Mouse (Mus musculus) heart, embryonic 16.5 days (tissue): ENCODE data around the gene Slc26a6. TPM values are rescaled to one million over a fixed set of nuclear protein-coding genes. Genes with fewer than 3 reads are reported as not detected.
A peak's percentile ranks its signal among the peaks of the same experiment; 100 is the strongest.

ENCODE experiments used
- ATAC-seq: fragments of 200-750 bp; cut with Nextera tagmentation; replicated peaks from 2 replicates; pipeline ENCODE4 v1.8.0; 2017; ENCODE audit warnings: moderate number of reproducible peaks; ENCODE audit not compliant: insufficient read depth, low FRiP score; ENCODE audit errors: extremely low read depth
- H3K27ac ChIP-seq: fragments of 300-500 bp; sonication (generic); 2 replicates; pipeline ENCODE4 v1.5.1; 2014; ENCODE audit warnings: mild to moderate bottlenecking, low read length, control low read depth, moderate library complexity
- H3K27me3 ChIP-seq: fragments of 300-500 bp; sonication (generic); 2 replicates; pipeline ENCODE4 v1.6.1; 2014; ENCODE audit warnings: low read length, mixed read lengths; ENCODE audit not compliant: control insufficient read depth, insufficient read depth
- H3K36me3 ChIP-seq: fragments of 300-500 bp; sonication (generic); 2 replicates; pipeline ENCODE4 v1.6.1; 2014; ENCODE audit not compliant: control insufficient read depth, insufficient read depth
- H3K4me1 ChIP-seq: fragments of 300-500 bp; sonication (generic); 2 replicates; pipeline ENCODE4 v1.6.1; 2014; ENCODE audit warnings: low read length, mixed read lengths; ENCODE audit not compliant: control insufficient read depth, insufficient read depth
- H3K4me2 ChIP-seq: fragments of 300-500 bp; sonication (generic); 2 replicates; pipeline ENCODE4 v1.6.1; 2014; ENCODE audit warnings: low read depth, mild to moderate bottlenecking, control low read depth, low read length
- H3K4me3 ChIP-seq: fragments of 300-500 bp; sonication (generic); 2 replicates; pipeline ENCODE4 v1.5.1; 2014; ENCODE audit warnings: mild to moderate bottlenecking, control low read depth, low read length
- H3K9ac ChIP-seq: fragments of 300-500 bp; sonication (generic); 2 replicates; pipeline ENCODE4 v1.6.1; 2014; ENCODE audit warnings: low read length, control low read depth
- H3K9me3 ChIP-seq: fragments of 300-500 bp; sonication (generic); replicated peaks from 2 replicates; pipeline ENCODE4 v1.6.1; 2016; ENCODE audit warnings: low read length; ENCODE audit not compliant: control insufficient read depth
- WGBS: fragments of 180-500 bp; shearing (Covaris S2); extraction: QIAGEN DNeasy Blood & Tissue Kit; methylation state at CpG from one replicate; pipeline ENCODE4 v1.1.7; 2014; 5-methylcytosine and 5-hydroxymethylcytosine counted together
- polyA plus RNA-seq: library from polyadenylated mRNA; unstranded; fragments of >200 nt; fragmentation: Nextera tagmentation; extraction: Ambion mirVana; gene quantifications from 2 replicates; pipeline ENCODE4 v1.2.1, GENCODE M21; 2015

The Slc26a6 gene
- polyA plus RNA-seq, 1 experiment from 2014 or later: 7.8 TPM

GRCm38 (mm10) chr9:108827906-108828305 lies 25.2 kb upstream of the Slc26a6 start:
- H3K4me1 ChIP-seq: peaks cover 18% of the 10 kb centered on the region
- no peak overlapping the region for H3K9ac ChIP-seq
- ATAC-seq: no peak
- H3K4me2 ChIP-seq: no peak overlapping the region; the same call in 1 of the 2 replicates
- H3K4me3 ChIP-seq: no peak overlapping the region
- H3K27me3 ChIP-seq: peaks cover 88% of the 10 kb centered on the region
- WGBS: 55% methylated on average over 18 of the region's 18 CpGs
- no peaks in the 10 kb centered on the region for H3K36me3 ChIP-seq
- no peak overlapping the region for H3K27ac ChIP-seq
- H3K9me3 ChIP-seq: no peaks in the 10 kb centered on the region

GRCm38 (mm10) chr9:108831637-108832036 lies 21.4 kb upstream of the Slc26a6 start:
- no peak for ATAC-seq
- peak overlapping the region; percentile 93 for H3K4me2 ChIP-seq
- H3K27me3 ChIP-seq: peaks cover 61% of the 10 kb centered on the region
- H3K27ac ChIP-seq: no peak overlapping the region
- no peak overlapping the region for H3K9ac ChIP-seq
- H3K4me1 ChIP-seq: peaks cover 15% of the 10 kb centered on the region
- peak overlapping the region; percentile 57 for H3K4me3 ChIP-seq
- H3K36me3 ChIP-seq: no peaks in the 10 kb centered on the region
- 4% methylated on average over 23 of the region's 23 CpGs for WGBS
- no peaks in the 10 kb centered on the region for H3K9me3 ChIP-seq

GRCm38 (mm10) chr9:108832390-108833108 lies 20.5 kb upstream of the Slc26a6 start:
- Histone ChIP-seq H3K4me3 (peak overlapping the region; percentile 57), H3K9ac (peak overlapping the region; percentile 33; the same call in 1 of the 2 replicates), H3K36me3 (no peaks in the 10 kb centered on the region), H3K27me3 (peaks cover 53% of the 10 kb centered on the region), H3K27ac (no peak overlapping the region), H3K4me1 (peaks cover 10% of the 10 kb centered on the region), H3K4me2 (peak overlapping the region; percentile 93), H3K9me3 (no peaks in the 10 kb centered on the region)
- 6% methylated on average over 46 of the region's 46 CpGs for WGBS
- ATAC-seq: peak; percentile 97

- Histone ChIP-seq H3K27me3 (0 out of 2 replicates have a peak, but pooled peaks cover 3% of the 10 kb centered on the region), H3K4me2 (peak overlapping the region; percentile 8), H3K4me3 (no peak overlapping the region; the same call in 1 of the 2 replicates), H3K9ac (no peak overlapping the region), H3K27ac (no peak overlapping the region), H3K4me1 (no peaks in the 10 kb centered on the region), H3K36me3 (no peaks in the 10 kb centered on the region), H3K9me3 (no peaks in the 10 kb centered on the region)
- peak; percentile 21; the same call in 1 of the 2 replicates for ATAC-seq
- WGBS: 10% methylated on average over 14 of the region's 14 CpGs
These were observed 10.1 kb upstream of the Slc26a6 start for GRCm38 (mm10) chr9:108842989-108843388.

GRCm38 (mm10) chr9:108845390-108845789 lies 7.7 kb upstream of the Slc26a6 start:
- 77% methylated on average over 5 of the region's 5 CpGs for WGBS
- Histone ChIP-seq H3K27ac (no peak overlapping the region), H3K4me1 (no peaks in the 10 kb centered on the region), H3K9me3 (no peaks in the 10 kb centered on the region), H3K36me3 (no peaks in the 10 kb centered on the region), H3K4me2 (no peak overlapping the region), H3K9ac (no peak overlapping the region), H3K27me3 (peaks cover 3% of the 10 kb centered on the region; the same call in 1 of the 2 replicates), H3K4me3 (no peak overlapping the region)
- ATAC-seq: no peak

- H3K4me1 ChIP-seq: no peaks in the 10 kb centered on the region
- no peaks in the 10 kb centered on the region; the same call in 1 of the 2 replicates for H3K27me3 ChIP-seq
- H3K27ac ChIP-seq: no peak overlapping the region
- H3K4me3 ChIP-seq: no peak overlapping the region
- H3K36me3 ChIP-seq: no peaks in the 10 kb centered on the region
- H3K9me3 ChIP-seq: no peaks in the 10 kb centered on the region
- H3K9ac ChIP-seq: no peak overlapping the region
- 64% methylated on average over 4 of the region's 4 CpGs for WGBS
- ATAC-seq: no peak
- H3K4me2 ChIP-seq: no peak overlapping the region
These were observed 5.7 kb upstream of the Slc26a6 start for GRCm38 (mm10) chr9:108847374-108847773.

GRCm38 (mm10) chr9:108848419-108848818 lies 4.7 kb upstream of the Slc26a6 start:
- H3K27me3 ChIP-seq: no peaks in the 10 kb centered on the region; the same call in 1 of the 2 replicates
- H3K36me3 ChIP-seq: no peaks in the 10 kb centered on the region
- H3K27ac ChIP-seq: no peak overlapping the region
- H3K9me3 ChIP-seq: no peaks in the 10 kb centered on the region
- no peak for ATAC-seq
- H3K4me2 ChIP-seq: no peak overlapping the region
- WGBS: 59% methylated on average over 17 of the region's 17 CpGs
- H3K4me1 ChIP-seq: peaks cover 9% of the 10 kb centered on the region
- H3K4me3 ChIP-seq: no peak overlapping the region
- H3K9ac ChIP-seq: no peak overlapping the region

GRCm38 (mm10) chr9:108853635-108854240 lies 655 bp downstream of the Slc26a6 start:
- Histone ChIP-seq H3K4me1 (peaks cover 25% of the 10 kb centered on the region), H3K27me3 (no peaks in the 10 kb centered on the region; the same call in 1 of the 2 replicates), H3K9ac (peak overlapping the region; percentile 78), H3K4me2 (peak overlapping the region; percentile 98), H3K36me3 (no peaks in the 10 kb centered on the region), H3K9me3 (no peaks in the 10 kb centered on the region), H3K27ac (peak overlapping the region; percentile 76), H3K4me3 (peak overlapping the region; percentile 75)
- ATAC-seq: peak; percentile 94
- 3% methylated on average over 25 of the region's 25 CpGs for WGBS

GRCm38 (mm10) chr9:108854241-108854696 lies 1.2 kb downstream of the Slc26a6 start:
- under 1% methylated on average over 28 of the region's 28 CpGs for WGBS
- no peaks in the 10 kb centered on the region; the same call in 1 of the 2 replicates for H3K27me3 ChIP-seq
- H3K27ac ChIP-seq: peak overlapping the region; percentile 76
- ATAC-seq: peak; percentile 79
- peak overlapping the region; percentile 78 for H3K9ac ChIP-seq
- H3K4me3 ChIP-seq: peak overlapping the region; percentile 75
- no peaks in the 10 kb centered on the region for H3K9me3 ChIP-seq
- H3K4me2 ChIP-seq: peak overlapping the region; percentile 98
- no peaks in the 10 kb centered on the region for H3K36me3 ChIP-seq
- peaks cover 31% of the 10 kb centered on the region for H3K4me1 ChIP-seq
